In genomic region chr15:50260057-50260456, GRCm38 (mm10) we compare ENCODE assay signal across 23 mouse cellular contexts.
A peak's percentile ranks its signal among the peaks of the same experiment; 100 is the strongest.
DNase-seq lines count a peak whose midpoint lies in the region; ATAC-seq and TF ChIP-seq lines count a peak whose summit lies in the region.
"Had no signal": no experiment of that assay in that cellular context is flagged by ENCODE, and none has a peak within 500 bp of the region (broad histone marks: within the 10 kb centered on the region; RNA-seq: fewer than 3 reads in every experiment).

No protein-coding gene starts in this region.

- no peak overlapping the region for H3K9ac ChIP-seq in liver, adult 2 months (ENCODE audit: low read depth, low read length)
- no peak overlapping the region for H3K9ac ChIP-seq in MEL (ENCODE audit: control insufficient read depth, low read depth, low read length, poor library complexity, severe bottlenecking)
- H3K9ac ChIP-seq: forebrain, embryonic 15.5 days; hindbrain, embryonic 14.5 days; lung, embryonic 14.5 days; midbrain, embryonic 12.5 days; neural tube, embryonic 12.5 days had no signal

- peaks cover 2% of the 10 kb centered on the region; the same call in 1 of the 2 replicates for H3K4me1 ChIP-seq in liver, adult 2 months (ENCODE audit: control insufficient read depth, insufficient read depth, low read length)
- H3K4me1 ChIP-seq in MEL (ENCODE audit: control insufficient read depth in 1 of 2, insufficient read depth in 2 of 2, low read length in 2 of 2) = peaks cover 0 to 6% of the 10 kb centered on the region in 2 experiments; a peak in 1 of 4 replicates
- H3K4me1 ChIP-seq: heart, embryonic 10.5 days; midbrain, embryonic 12.5 days; neural tube, embryonic 12.5 days had no signal

- H3K36me3 ChIP-seq in liver, adult 2 months (ENCODE audit: control insufficient read depth, insufficient read depth, low read length) = no peaks in the 10 kb centered on the region
- H3K36me3 ChIP-seq in MEL (ENCODE audit: control insufficient read depth in 1 of 2, insufficient read depth in 2 of 2, low read length in 2 of 2) = peaks cover 0 to 11% of the 10 kb centered on the region in 2 experiments; a peak in 2 of 4 replicates
- H3K36me3 ChIP-seq: forebrain, embryonic 15.5 days; heart, embryonic 10.5 days; midbrain, embryonic 12.5 days; neural tube, embryonic 12.5 days had no signal

- no peaks in the 10 kb centered on the region for H3K79me2 ChIP-seq in liver, adult 2 months (ENCODE audit: control insufficient read depth, insufficient read depth, low read length)
- no peaks in the 10 kb centered on the region for H3K79me2 ChIP-seq in MEL (ENCODE audit: control insufficient read depth, insufficient read depth, low read length, poor library complexity)

- TF ChIP-seq RAD21 in MEL (IDR thresholded peaks at IDR 0.05; ENCODE audit: low read depth, low read length) = no peak

- peak; percentile 71 for DNase-seq in liver, adult 2 months (ENCODE audit: extremely low read depth, low read depth, low spot score)
- DNase-seq in liver (no peak), MEL (ENCODE audit: low read depth, low spot score) (peak; percentile 80)
- no peak for DNase-seq in heart, postnatal 36 days
- no peak for DNase-seq in heart, postnatal 14 days
- DNase-seq: B cell, adult 2 months; cerebellum, adult 8-10 months; gastrocnemius, postnatal 36 days; heart, postnatal 10 days; kidney, adult 18-20 months; kidney, postnatal 10 days; lung, embryonic 14.5 days; lung, postnatal 4 days; right cerebral cortex, adult 18-20 months; thymus, postnatal 14 days had no signal

- H3K27me3 ChIP-seq in liver, adult 2 months (ENCODE audit: control insufficient read depth, insufficient read depth, low read length) = no peaks in the 10 kb centered on the region
- H3K27me3 ChIP-seq in MEL (ENCODE audit: control insufficient read depth in 1 of 2, insufficient read depth in 2 of 2, low read length in 2 of 2) = no peaks in the 10 kb centered on the region
- H3K27me3 ChIP-seq: forebrain, embryonic 15.5 days; midbrain, embryonic 12.5 days; neural tube, embryonic 12.5 days had no signal

- H3K9me3 ChIP-seq in MEL (replicated peaks; ENCODE audit: insufficient read depth, low read length) = no peaks in the 10 kb centered on the region
- H3K9me3 ChIP-seq: forebrain, embryonic 15.5 days; heart, embryonic 10.5 days; midbrain, embryonic 12.5 days; neural tube, embryonic 12.5 days had no signal

- peak; percentile 81 to 85 for TF ChIP-seq EP300 in MEL (IDR thresholded peaks at IDR 0.05; ENCODE audit: low read depth in 1 of 2, low read length in 2 of 2)

- no peak overlapping the region for H3K27ac ChIP-seq in liver, adult 2 months (replicated peaks; ENCODE audit: insufficient read depth, low read depth, low read length)
- H3K27ac ChIP-seq in MEL (ENCODE audit: control insufficient read depth, low read depth, low read length) = peak overlapping the region; percentile 36; the same call in 1 of the 2 replicates
- H3K27ac ChIP-seq: forebrain, embryonic 15.5 days; heart, embryonic 10.5 days; hindbrain, embryonic 14.5 days; midbrain, embryonic 12.5 days; neural tube, embryonic 12.5 days had no signal

- ATAC-seq in granulocyte monocyte progenitor cell, adult 5-6 weeks (replicated peaks; ENCODE audit: poor library complexity, severe bottlenecking) = peak; percentile 67
- ATAC-seq in monocyte, adult 5-6 weeks (replicated peaks; ENCODE audit: insufficient number of reproducible peaks, low FRiP score, low TSS enrichment, poor library complexity, severe bottlenecking) = no peak
- ATAC-seq: forebrain, embryonic 15.5 days had no signal

- intact Hi-C loops in heart, postnatal 36 days (cut with DNase I) = loop anchor here (5.0 kb wide), 1 partner anchor 213 kb away; no protein-coding TSS in a partner anchor
- intact Hi-C loops in heart, postnatal 14 days (cut with DNase I) = no loop called here

- H3K4me3 ChIP-seq in liver, adult 2 months (ENCODE audit: insufficient read depth, low read depth, low read length) = no peak overlapping the region
- H3K4me3 ChIP-seq in MEL (ENCODE audit: control insufficient read depth in 1 of 2, insufficient read depth in 1 of 2, low read depth in 2 of 2, low read length in 2 of 2) = no peak overlapping the region
- H3K4me3 ChIP-seq: erythroblast, embryonic 14.5 days; forebrain, embryonic 15.5 days; heart, embryonic 10.5 days; midbrain, embryonic 12.5 days; neural tube, embryonic 12.5 days had no signal

- TF ChIP-seq CTCF in liver, adult 2 months (IDR thresholded peaks at IDR 0.05; ENCODE audit: low read depth, low read length) = no peak
- no peak for TF ChIP-seq CTCF in MEL (IDR thresholded peaks at IDR 0.05 in 2 of 3, conservative IDR thresholded peaks at IDR 0.05 in 1 of 3; ENCODE audit: control insufficient read depth in 1 of 3, insufficient read depth in 1 of 3, low read depth in 2 of 3, low read length in 3 of 3, poor library complexity in 1 of 3, severe bottlenecking in 1 of 3)

- TF ChIP-seq POLR2A in liver, adult 2 months (IDR thresholded peaks at IDR 0.05; ENCODE audit: extremely low read depth, insufficient read depth, low read length) = no peak
- no peak for TF ChIP-seq POLR2A in MEL (IDR thresholded peaks at IDR 0.05; ENCODE audit: control insufficient read depth in 1 of 2, insufficient read depth in 1 of 2, low read depth in 1 of 2, low read length in 2 of 2, poor library complexity in 1 of 2)

- 19% methylated on average over 2 of the region's 2 CpGs for WGBS in liver, adult 2 months

TF ChIP-seq in MEL, 35 proteins besides CTCF, POLR2A, EP300 and RAD21:
- peak; percentile 80; the same call in 1 of the 2 replicates for TF ChIP-seq ZKSCAN1 (IDR thresholded peaks at IDR 0.05; ENCODE audit: low read depth, low read length)
- peak; percentile 55; the same call in 1 of the 2 replicates for TF ChIP-seq RCOR1 (IDR thresholded peaks at IDR 0.05; ENCODE audit: low read depth, low read length)
- TF ChIP-seq GABPA (IDR thresholded peaks at IDR 0.05; ENCODE audit: low read depth, low read length) = peak; percentile 87
- peak; percentile 44; the same call in 1 of the 2 replicates for TF ChIP-seq TCF12 (IDR thresholded peaks at IDR 0.05; ENCODE audit: low read depth, low read length)
- peak; percentile 83 for TF ChIP-seq GATA1 (IDR thresholded peaks at IDR 0.05; ENCODE audit: low read depth, low read length)
- TF ChIP-seq ETS1 (IDR thresholded peaks at IDR 0.05; ENCODE audit: low read depth, low read length) = peak; percentile 84
- 0 out of 2 replicates have a peak, but pooled peaks have one; percentile 25 for TF ChIP-seq MYB (IDR thresholded peaks at IDR 0.05; ENCODE audit: low read depth, low read length)
- TF ChIP-seq MAX (IDR thresholded peaks at IDR 0.05; ENCODE audit: low read length) = no peak
- no peak for TF ChIP-seq CHD2 (IDR thresholded peaks at IDR 0.05; ENCODE audit: low read length)
- TF ChIP-seq MAFK (IDR thresholded peaks at IDR 0.05; ENCODE audit: borderline replicate concordance, low read depth, low read length) = peak; percentile 83
TF ChIP-seq in MEL: peak in this region for 8.

Comparison
In these comparisons a context has a peak if more than half of its experiments do, and no peak if none do; other contexts are left out.
1. DNase-seq: peak in liver, adult 2 months (single experiment) and MEL (single experiment); none in liver (single experiment), heart, postnatal 36 days (0 of 2) and heart, postnatal 14 days (0 of 2).